Mouse (Mus musculus): ENCODE results near the gene Adgrv1. TPM values are rescaled to one million over a fixed set of nuclear protein-coding genes. Genes with fewer than 3 reads are reported as not detected.
A peak's percentile ranks its signal among the peaks of the same experiment; 100 is the strongest.

Gene Adgrv1
- polyA plus RNA-seq, 2 experiments, result 0.55 to 0.96 TPM

- no peaks in the 10 kb centered on the region for H3K4me1 ChIP-seq (ENCODE audit: control insufficient read depth, insufficient read depth, low read length)
- H3K27ac ChIP-seq (replicated peaks; ENCODE audit: low read depth, low read length), result no peak overlapping the region
- no peaks in the 10 kb centered on the region for H3K36me3 ChIP-seq (ENCODE audit: control insufficient read depth, insufficient read depth, low read length)
- TF ChIP-seq POLR2A (IDR thresholded peaks at IDR 0.05; ENCODE audit: borderline replicate concordance, extremely low read depth, insufficient read depth, insufficient read length), result no peak
- H3K27me3 ChIP-seq (ENCODE audit: control insufficient read depth, insufficient read depth, low read length), result no peaks in the 10 kb centered on the region
- no peaks in the 10 kb centered on the region for H3K9me3 ChIP-seq (ENCODE audit: control insufficient read depth, low read length)
- ATAC-seq (ENCODE audit: low FRiP score, low read depth), result no peak
- 63% methylated on average over 1 of the region's 1 CpGs for WGBS
- H3K4me2 ChIP-seq (replicated peaks; ENCODE audit: low read depth, low read length, severe bottlenecking), result no peak overlapping the region
- no peak for DNase-seq (ENCODE audit: low spot score)
- no peak overlapping the region for H3K9ac ChIP-seq (ENCODE audit: low read depth, low read length, severe bottlenecking)
- H3K4me3 ChIP-seq (replicated peaks; ENCODE audit: low read length), result no peak overlapping the region
These were observed 488.5 kb downstream of the Adgrv1 start for GRCm38 (mm10) chr13:81144434-81144833.

- H3K4me1 ChIP-seq (ENCODE audit: control insufficient read depth, insufficient read depth, low read length), result no peaks in the 10 kb centered on the region
- TF ChIP-seq POLR2A (IDR thresholded peaks at IDR 0.05; ENCODE audit: borderline replicate concordance, extremely low read depth, insufficient read depth, insufficient read length), result no peak
- no peaks in the 10 kb centered on the region for H3K36me3 ChIP-seq (ENCODE audit: control insufficient read depth, insufficient read depth, low read length)
- no peak overlapping the region for H3K27ac ChIP-seq (replicated peaks; ENCODE audit: low read depth, low read length)
- 78% methylated on average over 6 of the region's 6 CpGs for WGBS
- no peaks in the 10 kb centered on the region for H3K27me3 ChIP-seq (ENCODE audit: control insufficient read depth, insufficient read depth, low read length)
- H3K4me3 ChIP-seq (replicated peaks; ENCODE audit: low read length), result no peak overlapping the region
- no peak overlapping the region for H3K9ac ChIP-seq (ENCODE audit: low read depth, low read length, severe bottlenecking)
- H3K9me3 ChIP-seq (ENCODE audit: control insufficient read depth, low read length), result no peaks in the 10 kb centered on the region
- H3K4me2 ChIP-seq (replicated peaks; ENCODE audit: low read depth, low read length, severe bottlenecking), result no peak overlapping the region
- DNase-seq (ENCODE audit: low spot score), result no peak
- no peak for ATAC-seq (ENCODE audit: low FRiP score, low read depth)
These were observed 490.6 kb downstream of the Adgrv1 start for GRCm38 (mm10) chr13:81142268-81142884.

GRCm38 (mm10) chr13:81136652-81137422 is 496.1 kb downstream of the Adgrv1 start:
- no peaks in the 10 kb centered on the region for H3K36me3 ChIP-seq (ENCODE audit: control insufficient read depth, insufficient read depth, low read length)
- peak; percentile 33 for DNase-seq (ENCODE audit: low spot score)
- H3K27ac ChIP-seq (replicated peaks; ENCODE audit: low read depth, low read length), result no peak overlapping the region
- peaks cover 4% of the 10 kb centered on the region; the same call in 1 of the 2 replicates for H3K4me1 ChIP-seq (ENCODE audit: control insufficient read depth, insufficient read depth, low read length)
- no peaks in the 10 kb centered on the region for H3K9me3 ChIP-seq (ENCODE audit: control insufficient read depth, low read length)
- no peak overlapping the region for H3K9ac ChIP-seq (ENCODE audit: low read depth, low read length, severe bottlenecking)
- no peak for TF ChIP-seq POLR2A (IDR thresholded peaks at IDR 0.05; ENCODE audit: borderline replicate concordance, extremely low read depth, insufficient read depth, insufficient read length)
- 40% methylated on average over 11 of the region's 11 CpGs for WGBS
- 0 out of 2 replicates have a peak, but pooled peaks have one; percentile 41 for ATAC-seq (ENCODE audit: low FRiP score, low read depth)
- H3K4me3 ChIP-seq (replicated peaks; ENCODE audit: low read length), result no peak overlapping the region
- no peak overlapping the region for H3K4me2 ChIP-seq (replicated peaks; ENCODE audit: low read depth, low read length, severe bottlenecking)
- no peaks in the 10 kb centered on the region for H3K27me3 ChIP-seq (ENCODE audit: control insufficient read depth, insufficient read depth, low read length)

DNA sequence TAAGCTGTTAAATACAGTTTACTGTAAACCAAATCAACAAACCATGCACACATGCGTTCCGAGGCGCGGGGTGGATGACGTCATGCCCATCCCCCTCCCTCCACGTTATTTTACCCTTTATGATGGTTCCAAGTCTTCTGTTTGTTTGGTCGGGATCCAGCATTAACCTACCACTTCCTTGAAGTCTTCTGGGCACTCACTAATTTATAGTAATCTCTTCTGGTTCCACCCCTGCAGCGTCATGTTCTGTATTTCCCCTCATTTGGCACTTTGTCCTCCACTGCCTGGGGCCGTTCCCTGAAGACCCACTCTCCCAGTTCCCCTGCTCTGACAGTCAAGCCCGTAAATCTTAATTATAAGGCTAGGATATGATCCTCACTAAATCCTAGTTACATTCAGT is 497.0 kb downstream of the Adgrv1 start:
- Histone ChIP-seq H3K27me3 (ENCODE audit: control insufficient read depth, insufficient read depth, low read length) (no peaks in the 10 kb centered on the region), H3K4me1 (ENCODE audit: control insufficient read depth, insufficient read depth, low read length) (peaks cover 4% of the 10 kb centered on the region; the same call in 1 of the 2 replicates), H3K27ac (replicated peaks; ENCODE audit: low read depth, low read length) (no peak overlapping the region), H3K9ac (ENCODE audit: low read depth, low read length, severe bottlenecking) (no peak overlapping the region), H3K9me3 (ENCODE audit: control insufficient read depth, low read length) (no peaks in the 10 kb centered on the region), H3K4me3 (replicated peaks; ENCODE audit: low read length) (no peak overlapping the region), H3K36me3 (ENCODE audit: control insufficient read depth, insufficient read depth, low read length) (no peaks in the 10 kb centered on the region), H3K4me2 (replicated peaks; ENCODE audit: low read depth, low read length, severe bottlenecking) (no peak overlapping the region)
- DNase-seq (ENCODE audit: low spot score) (no peak), ATAC-seq (ENCODE audit: low FRiP score, low read depth) (no peak)
- TF ChIP-seq POLR2A (IDR thresholded peaks at IDR 0.05; ENCODE audit: borderline replicate concordance, extremely low read depth, insufficient read depth, insufficient read length), result no peak
- WGBS, result 37% methylated on average over 10 of the region's 10 CpGs

DNA sequence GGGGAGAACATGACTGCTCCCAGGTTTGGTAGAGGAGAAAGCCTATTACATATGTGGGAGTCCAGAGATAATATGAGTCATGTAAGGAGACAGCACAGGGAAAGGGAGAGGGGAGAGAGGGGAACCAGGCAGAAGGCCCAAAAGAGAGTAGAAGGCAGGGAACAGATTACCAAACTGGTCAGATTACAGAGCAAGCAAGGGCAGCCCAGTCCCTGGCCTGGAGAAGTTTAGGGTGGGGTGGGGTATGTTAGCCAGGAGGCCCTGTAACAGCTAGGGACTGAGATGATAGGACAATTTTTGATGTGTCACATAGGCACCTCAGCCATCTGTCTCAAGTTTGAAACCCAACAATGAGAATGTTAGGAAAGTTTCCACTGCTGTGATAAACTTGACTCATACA is 498.5 kb downstream of the Adgrv1 start:
- DNase-seq (ENCODE audit: low spot score), result no peak
- H3K9me3 ChIP-seq (ENCODE audit: control insufficient read depth, low read length), result no peaks in the 10 kb centered on the region
- peaks cover 4% of the 10 kb centered on the region; the same call in 1 of the 2 replicates for H3K4me1 ChIP-seq (ENCODE audit: control insufficient read depth, insufficient read depth, low read length)
- no peaks in the 10 kb centered on the region for H3K27me3 ChIP-seq (ENCODE audit: control insufficient read depth, insufficient read depth, low read length)
- no peak overlapping the region for H3K4me3 ChIP-seq (replicated peaks; ENCODE audit: low read length)
- H3K36me3 ChIP-seq (ENCODE audit: control insufficient read depth, insufficient read depth, low read length), result no peaks in the 10 kb centered on the region
- ATAC-seq (ENCODE audit: low FRiP score, low read depth), result no peak
- no peak overlapping the region for H3K27ac ChIP-seq (replicated peaks; ENCODE audit: low read depth, low read length)
- no peak overlapping the region for H3K4me2 ChIP-seq (replicated peaks; ENCODE audit: low read depth, low read length, severe bottlenecking)
- no peak overlapping the region for H3K9ac ChIP-seq (ENCODE audit: low read depth, low read length, severe bottlenecking)
- TF ChIP-seq POLR2A (IDR thresholded peaks at IDR 0.05; ENCODE audit: borderline replicate concordance, extremely low read depth, insufficient read depth, insufficient read length), result no peak
